Mouse (Mus musculus) neural tube, embryonic 15.5 days (tissue): ENCODE data around the gene Renbp. TPM values are rescaled to one million over a fixed set of nuclear protein-coding genes. Genes with fewer than 3 reads are reported as not detected.

Experiments
- ATAC-seq: fragments of 200-750 bp; cut with Nextera tagmentation; 2 replicates; pipeline ENCODE4 v1.8.0; 2017; ENCODE audit warnings: mild to moderate bottlenecking, moderate TSS enrichment, moderate library complexity; ENCODE audit not compliant: low FRiP score
- H3K27ac ChIP-seq: fragments of 300-500 bp; sonication (generic); replicated peaks from 2 replicates; pipeline ENCODE4 v1.5.1; 2015; ENCODE audit warnings: mild to moderate bottlenecking, inconsistent platforms
- H3K27me3 ChIP-seq: fragments of 300-500 bp; sonication (generic); replicated peaks from 2 replicates; pipeline ENCODE4 v1.6.1; 2015; ENCODE audit warnings: inconsistent platforms
- H3K36me3 ChIP-seq: fragments of 300-500 bp; sonication (generic); 2 replicates; pipeline ENCODE4 v1.6.1; 2015; ENCODE audit warnings: inconsistent platforms
- H3K4me1 ChIP-seq: fragments of 300-500 bp; sonication (generic); 2 replicates; pipeline ENCODE4 v1.6.1; 2015; ENCODE audit warnings: inconsistent platforms
- H3K4me2 ChIP-seq: fragments of 300-500 bp; sonication (generic); 2 replicates; pipeline ENCODE4 v1.6.1; 2015; ENCODE audit warnings: inconsistent platforms, mild to moderate bottlenecking, moderate library complexity
- H3K4me3 ChIP-seq: fragments of 300-500 bp; sonication (generic); replicated peaks from 2 replicates; pipeline ENCODE4 v1.5.1; 2015; ENCODE audit warnings: mild to moderate bottlenecking, inconsistent platforms
- H3K9ac ChIP-seq: fragments of 300-500 bp; sonication (generic); replicated peaks from 2 replicates; pipeline ENCODE4 v1.6.1; 2015; ENCODE audit warnings: mild to moderate bottlenecking, inconsistent platforms
- H3K9me3 ChIP-seq: fragments of 300-500 bp; sonication (generic); replicated peaks from 2 replicates; pipeline ENCODE4 v1.6.1; 2016; ENCODE audit warnings: inconsistent platforms
- WGBS: fragments of 180-500 bp; shearing (Covaris S2); methylation state at CpG from one replicate; pipeline ENCODE4 v1.1.7; 2015; ENCODE audit warnings: mixed read lengths; 5-methylcytosine and 5-hydroxymethylcytosine counted together
- polyA plus RNA-seq: library from polyadenylated mRNA; unstranded; fragments of >200 nt; fragmentation: Nextera tagmentation; extraction: Ambion mirVana; gene quantifications from 2 replicates; pipeline ENCODE4 v1.2.1, GENCODE M21; 2015

Gene Renbp
- polyA plus RNA-seq, 1 experiment from 2014 or later, result 10.4 TPM

DNA sequence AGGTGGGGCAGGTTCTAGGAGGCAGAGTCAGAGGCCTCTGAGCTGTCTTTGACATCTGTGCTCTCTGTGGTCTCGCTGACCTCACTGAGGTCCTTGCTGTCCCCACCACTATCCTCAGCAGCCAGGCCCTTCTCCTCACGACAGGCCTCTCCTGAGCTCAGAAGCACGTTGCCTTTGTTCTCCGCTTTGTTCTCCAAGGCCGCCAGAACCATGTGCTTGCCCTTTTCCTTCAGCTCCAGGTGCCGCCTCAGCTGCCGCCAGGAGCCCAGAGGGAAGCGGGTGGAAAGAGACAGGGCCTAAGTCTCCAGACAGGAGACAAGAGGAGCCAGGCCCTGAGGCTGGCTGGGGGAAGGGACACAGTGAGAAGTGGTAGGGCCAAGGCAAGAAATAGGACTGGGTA, 13.7 kb downstream of the Renbp start:
- H3K27ac ChIP-seq, result no peak overlapping the region
- H3K4me1 ChIP-seq, result peaks cover 10% of the 10 kb centered on the region
- H3K36me3 ChIP-seq, result no peaks in the 10 kb centered on the region
- H3K9me3 ChIP-seq, result no peaks in the 10 kb centered on the region
- H3K27me3 ChIP-seq, result no peaks in the 10 kb centered on the region
- H3K4me2 ChIP-seq, result no peak overlapping the region
- no peak overlapping the region for H3K9ac ChIP-seq
- no peak for ATAC-seq
- no peak overlapping the region for H3K4me3 ChIP-seq
- WGBS, result 84% methylated on average over 8 of the region's 8 CpGs

DNA sequence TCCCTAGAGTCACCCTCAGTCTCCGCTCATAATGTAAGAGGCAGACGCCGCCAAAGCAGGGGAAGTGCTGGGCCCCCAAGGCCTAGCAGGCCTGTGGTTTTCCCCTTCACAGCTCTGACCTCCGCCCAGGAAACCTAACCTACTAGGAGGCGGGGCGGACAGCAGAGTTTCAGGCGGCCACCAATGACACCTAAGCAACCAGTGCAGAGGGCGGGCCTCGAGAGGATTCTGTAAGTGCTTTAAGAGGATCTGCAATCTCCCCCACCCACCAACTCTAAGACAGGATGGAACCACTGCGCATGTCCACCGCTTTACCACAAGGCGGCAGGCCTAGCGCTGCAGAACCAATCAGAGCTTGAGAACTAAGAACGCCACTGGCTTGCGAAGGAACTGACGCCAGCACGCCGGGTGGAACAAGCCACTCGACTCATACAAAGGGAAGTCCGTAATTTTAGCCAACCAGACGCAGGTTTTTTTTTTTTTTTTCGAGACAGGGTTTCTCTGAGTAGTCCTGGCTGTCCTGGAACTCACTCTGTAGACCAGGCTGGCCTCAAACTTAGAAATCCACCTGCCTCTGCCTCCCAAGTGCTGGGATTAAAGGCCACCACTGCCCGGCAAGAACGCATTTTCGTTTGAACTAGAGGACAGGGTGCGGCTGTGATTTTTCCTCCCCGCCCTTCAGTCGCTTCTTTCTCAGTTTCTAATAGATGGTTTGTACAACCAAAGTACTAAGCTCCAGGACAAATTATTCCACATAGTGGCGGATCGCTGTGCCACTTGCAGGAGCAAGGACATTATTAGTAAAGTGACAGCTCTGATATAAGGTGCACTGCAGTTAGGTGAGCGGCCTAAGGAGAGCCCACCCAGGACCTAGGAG, 15.6 kb downstream of the Renbp start:
- H3K4me3 ChIP-seq, result peak overlapping the region; percentile 27
- 31% methylated on average over 31 of the region's 31 CpGs for WGBS

DNA sequence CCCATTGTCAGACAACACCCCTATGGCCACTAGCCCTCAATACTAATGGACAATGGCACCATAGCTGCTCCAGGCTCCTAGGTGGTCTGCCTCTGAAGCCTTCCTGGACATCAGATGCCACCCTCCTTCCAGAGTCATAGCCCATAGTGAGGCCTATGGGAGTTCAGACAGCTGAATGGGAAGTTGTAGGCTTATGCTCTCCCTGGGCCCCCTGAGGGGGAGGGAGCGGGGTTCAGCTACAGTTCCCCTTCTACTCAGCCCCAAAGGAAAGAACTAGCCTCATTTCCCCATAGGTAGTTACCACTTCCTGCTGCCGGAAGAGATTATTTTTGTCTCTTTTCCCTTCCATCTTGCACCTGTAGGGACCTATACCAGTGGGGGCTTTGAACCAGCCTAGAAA, 19.1 kb downstream of the Renbp start:
- no peak overlapping the region for H3K4me2 ChIP-seq
- H3K4me3 ChIP-seq, result no peak overlapping the region
- WGBS, result 81% methylated on average over 2 of the region's 2 CpGs
- H3K27me3 ChIP-seq, result no peaks in the 10 kb centered on the region
- H3K9ac ChIP-seq, result no peak overlapping the region
- no peak overlapping the region for H3K27ac ChIP-seq
- ATAC-seq, result no peak
- H3K36me3 ChIP-seq, result no peaks in the 10 kb centered on the region
- no peaks in the 10 kb centered on the region for H3K9me3 ChIP-seq
- H3K4me1 ChIP-seq, result 0 out of 2 replicates have a peak, but pooled peaks cover 4% of the 10 kb centered on the region

More for the DNA sequence above, 15.6 kb downstream of the Renbp start:
- no peaks in the 10 kb centered on the region for H3K9me3 ChIP-seq
- peak overlapping the region; percentile 14; the same call in 1 of the 2 replicates for H3K9ac ChIP-seq
- peak overlapping the region; percentile 80 for H3K27ac ChIP-seq
- H3K4me1 ChIP-seq, result 0 out of 2 replicates have a peak, but pooled peaks cover 5% of the 10 kb centered on the region
- H3K4me2 ChIP-seq, result peak overlapping the region; percentile 51
- no peaks in the 10 kb centered on the region for H3K27me3 ChIP-seq
- H3K36me3 ChIP-seq, result no peaks in the 10 kb centered on the region
- ATAC-seq, result peak; percentile 97

DNA sequence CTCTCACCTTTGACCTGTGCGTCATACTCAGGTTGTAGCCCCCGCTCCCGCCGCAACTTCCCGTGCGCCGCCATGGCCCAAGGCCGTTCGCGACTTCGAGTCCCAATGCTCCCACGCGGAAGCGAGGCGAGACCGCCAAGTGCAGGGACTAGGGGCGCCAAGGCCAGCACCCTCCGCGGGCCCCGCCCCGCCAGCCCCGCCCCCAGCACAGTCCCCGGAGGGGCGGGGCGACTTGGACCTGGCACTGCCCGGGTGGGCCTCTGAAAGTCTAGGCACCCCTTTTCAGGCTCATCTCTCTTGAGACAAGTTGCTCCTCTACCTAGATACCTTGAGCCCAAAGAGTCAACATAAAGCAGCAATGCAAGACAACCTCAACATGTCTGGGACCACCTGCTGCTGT, 19.5 kb downstream of the Renbp start:
- H3K4me3 ChIP-seq, result peak overlapping the region; percentile 6; the same call in 1 of the 2 replicates
- WGBS, result 31% methylated on average over 24 of the region's 26 CpGs

DNA sequence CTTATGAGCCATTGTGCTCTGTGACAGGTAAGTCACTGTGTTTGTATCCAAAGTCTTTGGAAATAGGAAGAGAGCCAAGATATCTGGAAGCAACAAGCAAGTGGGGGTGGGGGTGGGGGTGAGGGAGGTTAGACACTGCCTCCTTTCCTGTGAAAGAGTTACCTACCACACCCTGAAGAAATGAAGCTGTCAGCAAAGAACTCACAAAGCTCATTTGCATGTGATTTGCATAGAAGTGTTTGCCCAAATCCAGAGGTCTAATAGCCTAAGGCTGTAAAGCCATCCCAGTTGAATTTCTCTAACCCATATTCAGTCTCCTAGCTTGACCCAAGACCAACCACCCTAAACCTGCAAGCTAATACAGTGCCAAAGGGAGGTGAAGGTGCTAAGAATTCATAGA, 20.2 kb downstream of the Renbp start:
- Histone ChIP-seq H3K4me2 (no peak overlapping the region), H3K27ac (no peak overlapping the region), H3K9ac (no peak overlapping the region), H3K36me3 (no peaks in the 10 kb centered on the region), H3K4me1 (0 out of 2 replicates have a peak, but pooled peaks cover 4% of the 10 kb centered on the region), H3K4me3 (no peak overlapping the region), H3K27me3 (no peaks in the 10 kb centered on the region), H3K9me3 (no peaks in the 10 kb centered on the region)
- ATAC-seq, result no peak

More for the DNA sequence above, 19.5 kb downstream of the Renbp start:
- H3K4me2 ChIP-seq, result peak overlapping the region; percentile 39
- H3K9ac ChIP-seq, result no peak overlapping the region
- no peaks in the 10 kb centered on the region for H3K9me3 ChIP-seq
- H3K27ac ChIP-seq, result no peak overlapping the region
- no peak for ATAC-seq
- H3K27me3 ChIP-seq, result no peaks in the 10 kb centered on the region
- no peaks in the 10 kb centered on the region for H3K36me3 ChIP-seq
- H3K4me1 ChIP-seq, result 0 out of 2 replicates have a peak, but pooled peaks cover 4% of the 10 kb centered on the region

DNA sequence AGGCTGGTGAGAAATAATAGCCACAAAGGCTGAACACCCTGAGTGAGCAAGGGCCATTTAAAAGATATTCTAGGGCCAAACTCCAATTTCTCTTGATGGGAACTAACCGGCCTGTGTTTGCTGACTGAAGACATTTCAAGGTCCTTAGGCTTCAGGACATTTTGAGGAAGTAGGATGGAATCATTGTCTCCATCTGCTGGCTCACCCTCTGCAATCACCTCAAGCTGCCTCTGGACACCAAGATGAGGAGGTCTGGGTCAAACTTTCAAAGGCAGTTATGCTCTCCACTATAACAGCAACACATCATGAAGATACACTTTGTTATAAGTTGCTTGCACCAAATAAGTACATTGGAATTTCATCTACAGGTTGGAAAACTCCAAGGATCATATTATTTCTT, 20.6 kb downstream of the Renbp start:
- 90% methylated on average over 1 of the region's 1 CpGs for WGBS
- no peak overlapping the region for H3K27ac ChIP-seq
- ATAC-seq, result no peak

DNA sequence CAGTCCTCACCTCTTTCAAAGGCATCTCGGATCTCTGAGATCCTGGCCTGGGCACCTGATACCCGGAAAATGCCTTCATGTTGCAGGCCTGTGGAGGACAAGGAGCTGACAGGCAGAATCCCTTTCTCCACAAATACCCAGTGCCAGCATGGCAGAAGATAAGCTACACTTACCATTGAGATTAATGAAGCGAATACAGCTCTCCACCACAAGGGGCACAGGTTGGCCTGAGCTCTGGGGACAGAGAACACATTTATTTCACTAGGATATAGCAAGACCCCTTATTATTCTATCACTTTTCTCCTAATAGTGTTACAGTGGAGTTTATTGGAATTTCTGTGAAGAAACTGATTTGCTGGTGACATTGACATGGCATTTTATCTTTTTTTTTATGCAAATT, 32.7 kb downstream of the Renbp start:
- Histone ChIP-seq H3K4me3 (no peak overlapping the region), H3K4me2 (no peak overlapping the region), H3K36me3 (no peaks in the 10 kb centered on the region), H3K27me3 (no peaks in the 10 kb centered on the region), H3K9ac (no peak overlapping the region), H3K27ac (no peak overlapping the region), H3K9me3 (no peaks in the 10 kb centered on the region), H3K4me1 (no peaks in the 10 kb centered on the region)
- no peak for ATAC-seq
- 77% methylated on average over 3 of the region's 3 CpGs for WGBS

More for the DNA sequence above, 20.6 kb downstream of the Renbp start:
- Histone ChIP-seq H3K4me1 (0 out of 2 replicates have a peak, but pooled peaks cover 4% of the 10 kb centered on the region), H3K4me2 (no peak overlapping the region), H3K9ac (no peak overlapping the region), H3K36me3 (no peaks in the 10 kb centered on the region), H3K9me3 (no peaks in the 10 kb centered on the region), H3K27me3 (no peaks in the 10 kb centered on the region), H3K4me3 (no peak overlapping the region)

DNA sequence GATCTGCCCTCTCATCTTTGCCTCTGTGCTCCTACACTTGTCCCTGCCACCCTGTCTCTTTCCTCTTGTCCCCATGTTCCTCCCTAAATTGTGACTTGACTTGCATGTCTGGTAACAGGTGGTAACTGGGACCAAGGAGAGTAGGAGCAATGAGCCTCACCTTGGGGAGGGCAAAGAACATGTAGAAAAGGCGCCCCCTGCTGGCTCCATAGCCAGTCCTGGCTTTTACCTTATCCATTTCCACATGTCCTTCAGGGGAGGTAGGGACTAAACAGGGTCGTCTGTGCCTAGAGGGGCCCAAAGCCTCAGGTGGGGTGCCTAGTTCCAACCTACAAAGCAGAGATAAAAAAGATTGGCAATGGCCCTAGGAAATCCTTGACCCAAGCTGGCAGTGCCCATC, 34.9 kb downstream of the Renbp start, which contains the start of gene L1cam:
TSS of gene L1cam (minus strand) at position 387 of the 400 bp plus-strand sequence.
- Histone ChIP-seq H3K36me3 (no peaks in the 10 kb centered on the region), H3K4me3 (no peak within 1 kb of the TSS), H3K9ac (no peak within 1 kb of the TSS), H3K27me3 (no peaks in the 10 kb centered on the region), H3K27ac (no peak within 1 kb of the TSS), H3K4me2 (no peak within 1 kb of the TSS), H3K4me1 (no peaks in the 10 kb centered on the region), H3K9me3 (no peaks in the 10 kb centered on the region)
- 30% methylated on average over 2 of the region's 2 CpGs for WGBS
- no peak for ATAC-seq

DNA sequence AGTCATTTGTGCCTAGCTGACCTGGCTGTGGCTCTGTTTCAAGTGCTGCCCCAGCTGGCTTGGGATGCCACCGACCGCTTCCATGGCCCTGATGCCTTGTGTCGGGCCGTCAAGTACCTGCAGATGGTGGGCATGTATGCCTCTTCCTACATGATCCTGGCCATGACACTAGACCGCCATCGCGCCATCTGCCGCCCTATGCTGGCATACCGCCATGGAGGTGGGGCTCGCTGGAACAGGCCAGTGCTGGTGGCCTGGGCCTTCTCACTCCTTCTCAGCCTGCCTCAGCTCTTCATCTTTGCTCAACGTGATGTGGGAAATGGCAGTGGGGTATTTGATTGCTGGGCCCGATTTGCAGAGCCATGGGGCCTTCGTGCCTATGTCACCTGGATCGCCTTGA, 37.8 kb downstream of the Renbp start:
- no peak for ATAC-seq

DNA sequence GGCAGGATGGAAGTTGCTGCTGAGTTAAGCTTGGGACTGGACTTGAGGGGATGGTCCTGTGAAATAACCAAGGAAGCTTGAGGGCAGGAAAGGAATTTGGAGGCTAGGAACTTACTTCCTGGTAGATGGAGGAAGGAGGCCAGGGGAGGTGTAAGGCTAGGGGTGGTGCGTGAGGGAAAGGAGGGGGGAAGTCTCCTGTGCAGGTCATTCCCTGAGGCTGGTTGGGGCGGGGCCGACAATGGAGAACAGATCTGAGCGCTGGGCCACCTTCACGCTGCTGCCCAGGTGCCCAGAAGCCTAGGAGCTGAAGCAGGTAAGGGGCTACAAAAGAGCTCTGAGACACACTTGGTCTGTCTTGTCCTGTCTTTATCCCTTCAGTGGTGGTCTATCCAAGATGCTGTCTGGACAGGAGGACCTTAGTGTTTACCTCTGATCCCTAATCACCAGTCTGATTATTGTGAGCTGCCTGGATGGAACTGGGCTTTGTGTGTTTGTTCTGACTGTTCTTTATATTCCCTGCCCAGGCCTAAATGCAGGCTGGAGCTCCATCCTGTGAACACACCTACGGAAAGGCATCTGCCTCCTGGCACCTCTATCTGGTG, 39.0 kb downstream of the Renbp start, which contains the start of gene Avpr2:
TSS of gene Avpr2 (plus strand) at position 552 of the 602 bp plus-strand sequence.
- Histone ChIP-seq H3K4me2 (no peak within 1 kb of the TSS), H3K9ac (no peak within 1 kb of the TSS), H3K9me3 (no peaks in the 10 kb centered on the region), H3K27me3 (no peaks in the 10 kb centered on the region), H3K36me3 (no peaks in the 10 kb centered on the region), H3K27ac (no peak within 1 kb of the TSS), H3K4me1 (no peaks in the 10 kb centered on the region), H3K4me3 (no peak within 1 kb of the TSS)
- WGBS, result 82% methylated on average over 6 of the region's 6 CpGs
- no peak for ATAC-seq

More for the DNA sequence above, 37.8 kb downstream of the Renbp start:
- Histone ChIP-seq H3K4me1 (no peaks in the 10 kb centered on the region), H3K9ac (no peak overlapping the region), H3K27me3 (no peaks in the 10 kb centered on the region), H3K4me3 (no peak overlapping the region), H3K27ac (no peak overlapping the region), H3K4me2 (no peak overlapping the region), H3K36me3 (no peaks in the 10 kb centered on the region), H3K9me3 (no peaks in the 10 kb centered on the region)
- 89% methylated on average over 14 of the region's 14 CpGs for WGBS

DNA sequence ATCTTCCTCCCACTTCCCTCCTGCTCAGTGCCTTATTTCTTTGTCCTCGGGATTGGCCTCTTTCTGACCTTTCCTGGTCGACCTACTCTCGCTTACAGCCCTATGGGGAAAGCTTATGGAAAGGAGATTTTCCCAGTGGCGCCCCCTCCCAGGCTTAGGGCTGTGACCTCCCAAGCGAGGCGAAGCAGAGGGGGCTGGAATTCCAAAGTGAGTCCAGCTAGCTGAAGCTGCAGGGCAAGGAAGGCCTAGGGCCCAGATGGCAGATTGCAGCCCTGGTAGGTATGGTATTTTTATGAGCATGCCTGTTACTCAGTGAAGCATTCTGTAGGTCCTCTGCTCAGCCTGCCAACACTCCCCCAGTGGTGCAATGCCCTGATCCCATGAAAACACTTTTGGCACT, 49.2 kb downstream of the Renbp start:
- Histone ChIP-seq H3K4me2 (peak overlapping the region; percentile 60), H3K27ac (0 out of 2 replicates have a peak overlapping the region, but pooled peaks have one; percentile 67), H3K4me1 (peaks cover 12% of the 10 kb centered on the region; the same call in 1 of the 2 replicates), H3K9ac (no peak overlapping the region), H3K4me3 (peak overlapping the region; percentile 55), H3K27me3 (no peaks in the 10 kb centered on the region), H3K9me3 (no peaks in the 10 kb centered on the region), H3K36me3 (no peaks in the 10 kb centered on the region)
- 24% methylated on average over 6 of the region's 6 CpGs for WGBS
- no peak for ATAC-seq
